Mouse (Mus musculus): ENCODE data around the gene 4933405O20Rik. TPM values are rescaled to one million over a fixed set of nuclear protein-coding genes. Genes with fewer than 3 reads are reported as not detected.
A peak's percentile ranks its signal among the peaks of the same experiment; 100 is the strongest.

4933405O20Rik gene
- not detected in 2 replicates for polyA plus RNA-seq (2016; fragmentation: Nextera tagmentation; extraction: Ambion mirVana)

DNA sequence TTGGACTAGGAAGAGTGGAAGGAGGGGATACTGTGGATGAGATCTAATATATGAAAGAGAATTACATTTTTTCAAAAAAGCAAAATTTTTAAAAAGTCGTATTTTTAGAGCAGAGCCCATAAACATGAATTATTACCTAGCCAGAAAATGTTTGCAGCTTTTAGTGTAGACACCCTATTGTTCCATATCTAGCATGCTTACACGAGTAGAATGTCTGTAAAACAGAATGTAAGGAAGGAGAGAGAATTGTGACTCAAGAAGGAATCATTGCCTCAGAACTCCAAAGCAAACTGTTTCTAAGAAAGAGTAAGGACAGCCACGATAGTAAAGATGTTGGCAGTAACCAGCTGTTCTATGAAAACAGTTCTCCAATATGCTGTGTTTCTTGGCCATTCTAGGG, at the start of gene 4933405O20Rik:
TSS of gene 4933405O20Rik (plus strand) at position 301 of the 400 bp plus-strand sequence.
- H3K4me2 ChIP-seq: no peak within 1 kb of the TSS
- ATAC-seq (ENCODE audit: insufficient number of reproducible peaks, low FRiP score): no peak
- H3K27me3 ChIP-seq (replicated peaks): no peaks in the 10 kb centered on the region
- H3K4me1 ChIP-seq (replicated peaks): no peaks in the 10 kb centered on the region
- H3K9me3 ChIP-seq (replicated peaks): no peaks in the 10 kb centered on the region
- 72% methylated on average over 3 of the region's 3 CpGs for WGBS
- H3K27ac ChIP-seq (ENCODE audit: poor library complexity, severe bottlenecking): no peak within 1 kb of the TSS
- no peaks in the 10 kb centered on the region for H3K36me3 ChIP-seq
- no peak within 1 kb of the TSS for H3K9ac ChIP-seq
- no peak within 1 kb of the TSS for H3K4me3 ChIP-seq

DNA sequence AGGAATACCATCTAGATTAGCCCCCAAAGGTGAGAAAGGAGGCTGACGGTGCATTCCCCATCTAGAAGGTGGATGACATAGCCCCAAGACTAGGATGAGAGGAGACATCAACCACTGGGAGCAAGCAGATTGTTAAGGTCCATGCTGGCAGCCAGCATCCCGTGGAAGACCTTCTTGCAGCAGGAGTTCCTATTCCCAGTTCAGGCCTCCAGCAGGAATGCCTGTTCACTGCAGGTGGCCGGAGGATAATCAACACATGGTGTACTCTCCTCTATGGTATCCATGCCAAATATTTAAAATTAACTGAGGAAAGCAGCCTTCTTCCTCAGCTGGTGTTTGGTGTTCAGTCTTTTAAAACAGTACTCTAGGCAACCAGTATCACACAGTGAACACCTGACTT, 49.4 kb upstream of the 4933405O20Rik start:
- Histone ChIP-seq H3K9ac (no peak overlapping the region), H3K9me3 (replicated peaks) (no peaks in the 10 kb centered on the region), H3K4me2 (no peak overlapping the region), H3K27ac (ENCODE audit: poor library complexity, severe bottlenecking) (no peak overlapping the region), H3K36me3 (no peaks in the 10 kb centered on the region), H3K27me3 (replicated peaks) (no peaks in the 10 kb centered on the region), H3K4me1 (replicated peaks) (no peaks in the 10 kb centered on the region), H3K4me3 (no peak overlapping the region)
- no peak for ATAC-seq (ENCODE audit: insufficient number of reproducible peaks, low FRiP score)
- 72% methylated on average over 3 of the region's 3 CpGs for WGBS

DNA sequence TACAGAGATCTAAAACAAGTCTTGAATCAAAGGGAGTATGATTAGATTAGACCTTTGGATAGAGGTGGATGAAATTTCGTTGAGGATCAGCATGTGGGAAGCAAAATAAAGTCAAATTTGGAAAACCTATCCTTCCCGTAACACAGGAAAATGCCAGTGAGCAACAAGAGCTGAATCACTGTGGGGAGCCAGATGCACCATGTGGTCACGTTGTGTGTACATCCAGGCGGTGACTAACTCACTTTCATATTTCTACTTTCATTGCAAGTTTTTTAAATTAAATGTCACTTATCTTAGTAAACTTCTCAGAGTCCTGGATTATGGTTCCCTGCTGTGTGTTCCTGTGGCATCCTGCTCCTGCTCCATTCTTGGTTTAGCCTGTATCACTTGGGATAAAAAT, 47.6 kb upstream of the 4933405O20Rik start:
- no peaks in the 10 kb centered on the region for H3K36me3 ChIP-seq
- H3K27ac ChIP-seq (ENCODE audit: poor library complexity, severe bottlenecking): no peak overlapping the region
- no peak overlapping the region for H3K4me3 ChIP-seq
- no peaks in the 10 kb centered on the region for H3K4me1 ChIP-seq (replicated peaks)
- 71% methylated on average over 4 of the region's 4 CpGs for WGBS
- no peaks in the 10 kb centered on the region for H3K9me3 ChIP-seq (replicated peaks)
- H3K9ac ChIP-seq: no peak overlapping the region
- no peak for ATAC-seq (ENCODE audit: insufficient number of reproducible peaks, low FRiP score)
- no peaks in the 10 kb centered on the region for H3K27me3 ChIP-seq (replicated peaks)
- H3K4me2 ChIP-seq: no peak overlapping the region

DNA sequence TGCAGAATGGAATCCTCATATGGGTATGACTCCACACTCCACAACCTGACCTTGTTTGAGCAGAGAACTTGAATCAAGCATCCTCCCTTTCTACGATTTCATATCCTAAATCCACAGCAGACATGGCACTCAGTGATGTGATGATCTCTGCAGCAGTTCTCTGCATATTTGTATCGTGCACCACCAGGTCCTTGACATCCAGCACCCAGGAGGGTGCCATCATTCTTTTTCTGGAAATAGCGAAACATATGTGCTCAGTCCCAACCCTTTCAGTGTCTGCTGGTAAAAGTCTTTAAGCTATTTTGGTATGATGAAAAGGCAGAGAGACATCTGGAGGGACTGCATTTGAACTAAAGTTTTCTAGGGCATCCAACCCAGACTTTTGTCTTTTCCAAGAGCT, 36.3 kb upstream of the 4933405O20Rik start:
- H3K27ac ChIP-seq (ENCODE audit: poor library complexity, severe bottlenecking): no peak overlapping the region
- H3K4me3 ChIP-seq: no peak overlapping the region
- no peak for ATAC-seq (ENCODE audit: insufficient number of reproducible peaks, low FRiP score)
- H3K4me2 ChIP-seq: no peak overlapping the region
- 77% methylated on average over 3 of the region's 3 CpGs for WGBS
- H3K4me1 ChIP-seq (replicated peaks): no peaks in the 10 kb centered on the region
- H3K36me3 ChIP-seq: no peaks in the 10 kb centered on the region
- H3K9me3 ChIP-seq (replicated peaks): no peaks in the 10 kb centered on the region
- no peak overlapping the region for H3K9ac ChIP-seq
- no peaks in the 10 kb centered on the region for H3K27me3 ChIP-seq (replicated peaks)

DNA sequence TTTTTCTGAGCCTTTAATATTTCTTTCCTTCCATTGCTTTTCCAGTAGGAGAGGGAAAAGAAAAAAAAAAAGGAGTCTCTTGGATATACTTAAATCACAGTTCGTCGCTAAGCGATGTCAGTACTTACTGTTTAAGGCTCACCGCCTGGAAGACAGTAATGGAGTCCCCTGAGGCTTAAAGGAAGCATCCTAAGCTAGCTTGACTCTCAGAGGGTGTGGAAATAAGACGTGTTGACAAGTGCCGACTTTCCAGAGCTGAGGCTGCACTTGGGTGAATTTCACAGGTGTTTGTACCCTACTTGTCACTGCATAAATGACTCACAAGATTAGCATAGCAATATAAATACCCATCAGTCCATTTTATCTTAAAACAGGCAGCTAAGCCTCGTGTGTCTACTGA, 25.1 kb upstream of the 4933405O20Rik start:
- Histone ChIP-seq H3K36me3 (no peaks in the 10 kb centered on the region), H3K27me3 (replicated peaks) (no peaks in the 10 kb centered on the region), H3K4me1 (replicated peaks) (no peaks in the 10 kb centered on the region), H3K9me3 (replicated peaks) (no peaks in the 10 kb centered on the region), H3K27ac (ENCODE audit: poor library complexity, severe bottlenecking) (no peak overlapping the region), H3K4me2 (no peak overlapping the region), H3K4me3 (no peak overlapping the region), H3K9ac (no peak overlapping the region)
- ATAC-seq (ENCODE audit: insufficient number of reproducible peaks, low FRiP score): no peak
- 55% methylated on average over 7 of the region's 7 CpGs for WGBS

DNA sequence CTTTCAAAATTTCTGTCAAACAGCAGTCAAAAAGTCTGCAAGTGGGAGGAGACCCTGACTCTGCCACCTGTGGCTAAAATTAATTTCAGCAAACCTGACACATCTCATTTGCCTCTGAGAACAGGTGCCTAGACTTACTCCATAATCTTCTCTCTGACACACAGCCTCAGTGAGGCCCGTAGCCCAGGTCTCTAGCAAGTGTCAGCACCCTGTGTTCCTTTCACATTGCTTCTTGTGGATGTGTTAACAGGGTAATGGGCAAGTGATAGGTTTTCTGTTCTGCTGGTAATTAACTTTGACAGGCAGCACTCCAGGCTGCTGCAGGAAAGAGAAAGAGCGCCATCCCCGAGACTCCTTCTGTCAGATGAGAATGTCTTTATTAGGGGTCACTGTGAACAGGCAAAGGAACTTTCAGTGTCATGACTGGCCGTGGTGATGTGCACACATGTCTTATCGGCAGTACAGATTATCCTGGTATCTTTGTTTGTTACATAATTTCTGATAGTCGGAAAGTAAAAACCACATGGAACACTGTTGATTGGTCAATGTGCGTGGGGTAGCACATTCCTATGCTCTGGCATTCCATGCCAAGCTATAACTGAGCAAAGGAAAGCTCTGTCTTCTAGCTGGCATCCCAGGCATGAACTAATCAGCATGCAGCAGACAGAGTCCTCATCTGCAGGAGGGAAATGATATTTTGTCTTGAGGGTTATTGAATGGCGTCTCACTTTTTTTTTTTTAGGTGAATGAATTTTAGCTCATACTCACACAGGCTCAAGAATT, 10.2 kb upstream of the 4933405O20Rik start:
- no peak overlapping the region for H3K9ac ChIP-seq
- H3K36me3 ChIP-seq: no peaks in the 10 kb centered on the region
- H3K9me3 ChIP-seq (replicated peaks): no peaks in the 10 kb centered on the region
- 0 out of 2 replicates have a peak, but pooled peaks cover 4% of the 10 kb centered on the region for H3K4me1 ChIP-seq (replicated peaks)
- no peak overlapping the region for H3K27ac ChIP-seq (ENCODE audit: poor library complexity, severe bottlenecking)
- 33% methylated on average over 8 of the region's 8 CpGs for WGBS
- H3K4me3 ChIP-seq: no peak overlapping the region
- H3K4me2 ChIP-seq: peak overlapping the region; percentile 19
- H3K27me3 ChIP-seq (replicated peaks): no peaks in the 10 kb centered on the region
- no peak for ATAC-seq (ENCODE audit: insufficient number of reproducible peaks, low FRiP score)

DNA sequence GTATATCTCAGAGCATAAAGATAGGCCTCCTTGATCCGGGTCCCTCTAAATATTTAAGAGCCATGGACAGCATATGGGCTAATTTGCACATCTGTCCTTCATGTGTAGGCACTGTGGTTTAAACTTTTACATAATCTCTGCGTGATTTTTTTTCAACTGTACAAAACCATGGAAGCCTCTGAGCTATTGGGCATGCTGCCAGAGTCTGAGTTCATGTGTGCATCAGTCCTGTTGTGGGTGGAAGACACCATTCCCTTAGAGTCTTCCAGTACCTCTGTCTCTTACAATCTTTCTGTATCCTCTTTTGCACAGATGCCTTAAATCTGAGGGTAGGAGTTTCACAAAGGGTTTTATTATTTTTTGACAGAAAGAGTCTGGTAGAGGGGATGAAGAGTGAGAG, 15.1 kb downstream of the 4933405O20Rik start:
- no peak overlapping the region for H3K4me2 ChIP-seq
- no peak overlapping the region for H3K27ac ChIP-seq (ENCODE audit: poor library complexity, severe bottlenecking)
- H3K4me3 ChIP-seq: no peak overlapping the region
- 75% methylated on average over 2 of the region's 2 CpGs for WGBS
- no peaks in the 10 kb centered on the region for H3K36me3 ChIP-seq
- H3K9me3 ChIP-seq (replicated peaks): no peaks in the 10 kb centered on the region
- H3K4me1 ChIP-seq (replicated peaks): no peaks in the 10 kb centered on the region
- no peak overlapping the region for H3K9ac ChIP-seq
- no peak for ATAC-seq (ENCODE audit: insufficient number of reproducible peaks, low FRiP score)
- H3K27me3 ChIP-seq (replicated peaks): no peaks in the 10 kb centered on the region

DNA sequence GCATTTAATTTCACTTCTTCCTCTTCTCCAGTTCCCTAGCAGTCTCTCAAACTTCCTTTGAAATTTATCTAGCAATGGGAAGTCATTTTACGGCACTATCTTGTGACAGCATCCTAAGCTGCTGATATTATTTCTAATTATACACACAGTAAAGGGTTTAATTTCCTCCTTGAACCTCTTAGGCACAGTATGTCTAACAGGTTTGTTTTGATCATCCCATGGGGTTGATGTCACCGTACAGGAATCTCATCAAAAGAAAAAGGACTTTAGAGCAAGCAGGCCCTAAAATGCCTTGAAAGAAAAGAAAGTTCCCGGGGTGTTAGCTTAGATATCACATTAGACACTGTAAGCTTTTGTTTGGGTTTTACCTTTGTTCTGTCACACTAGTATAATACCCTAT, 30.2 kb downstream of the 4933405O20Rik start:
- H3K4me3 ChIP-seq: no peak overlapping the region
- no peaks in the 10 kb centered on the region for H3K36me3 ChIP-seq
- H3K9ac ChIP-seq: no peak overlapping the region
- no peak overlapping the region for H3K27ac ChIP-seq (ENCODE audit: poor library complexity, severe bottlenecking)
- H3K27me3 ChIP-seq (replicated peaks): no peaks in the 10 kb centered on the region
- WGBS: 52% methylated on average over 3 of the region's 3 CpGs
- no peaks in the 10 kb centered on the region for H3K9me3 ChIP-seq (replicated peaks)
- no peak for ATAC-seq (ENCODE audit: insufficient number of reproducible peaks, low FRiP score)
- no peak overlapping the region for H3K4me2 ChIP-seq
- H3K4me1 ChIP-seq (replicated peaks): no peaks in the 10 kb centered on the region

DNA sequence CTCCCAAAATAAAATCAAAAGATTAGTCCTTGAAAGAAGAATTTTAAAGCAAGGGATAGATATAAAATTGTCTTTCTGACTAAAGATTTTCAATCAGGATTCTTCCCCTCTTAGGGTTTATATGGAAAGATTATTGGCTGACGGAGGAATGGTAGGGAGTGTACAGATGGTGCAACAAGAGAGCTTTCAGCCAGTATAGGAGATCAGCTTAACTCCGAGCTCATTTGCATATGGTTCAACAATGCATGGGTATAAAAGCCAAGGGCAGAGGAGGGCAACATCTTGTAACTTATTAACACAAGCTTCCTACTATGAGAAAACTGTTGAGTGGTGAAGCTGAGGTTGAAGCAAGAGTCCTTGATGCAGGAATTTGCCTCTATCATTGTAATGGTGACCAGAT, 34.2 kb downstream of the 4933405O20Rik start:
- WGBS: 69% methylated on average over 2 of the region's 2 CpGs
- H3K4me3 ChIP-seq: no peak overlapping the region
- no peak overlapping the region for H3K4me2 ChIP-seq
- no peaks in the 10 kb centered on the region for H3K9me3 ChIP-seq (replicated peaks)
- no peak for ATAC-seq (ENCODE audit: insufficient number of reproducible peaks, low FRiP score)
- H3K27me3 ChIP-seq (replicated peaks): no peaks in the 10 kb centered on the region
- H3K36me3 ChIP-seq: no peaks in the 10 kb centered on the region
- no peak overlapping the region for H3K27ac ChIP-seq (ENCODE audit: poor library complexity, severe bottlenecking)
- H3K9ac ChIP-seq: no peak overlapping the region
- H3K4me1 ChIP-seq (replicated peaks): no peaks in the 10 kb centered on the region

All from heart, embryonic 12.5 days (tissue).